Mouse (Mus musculus): ENCODE measurements around the gene Rps7.

Gene Rps7

DNA sequence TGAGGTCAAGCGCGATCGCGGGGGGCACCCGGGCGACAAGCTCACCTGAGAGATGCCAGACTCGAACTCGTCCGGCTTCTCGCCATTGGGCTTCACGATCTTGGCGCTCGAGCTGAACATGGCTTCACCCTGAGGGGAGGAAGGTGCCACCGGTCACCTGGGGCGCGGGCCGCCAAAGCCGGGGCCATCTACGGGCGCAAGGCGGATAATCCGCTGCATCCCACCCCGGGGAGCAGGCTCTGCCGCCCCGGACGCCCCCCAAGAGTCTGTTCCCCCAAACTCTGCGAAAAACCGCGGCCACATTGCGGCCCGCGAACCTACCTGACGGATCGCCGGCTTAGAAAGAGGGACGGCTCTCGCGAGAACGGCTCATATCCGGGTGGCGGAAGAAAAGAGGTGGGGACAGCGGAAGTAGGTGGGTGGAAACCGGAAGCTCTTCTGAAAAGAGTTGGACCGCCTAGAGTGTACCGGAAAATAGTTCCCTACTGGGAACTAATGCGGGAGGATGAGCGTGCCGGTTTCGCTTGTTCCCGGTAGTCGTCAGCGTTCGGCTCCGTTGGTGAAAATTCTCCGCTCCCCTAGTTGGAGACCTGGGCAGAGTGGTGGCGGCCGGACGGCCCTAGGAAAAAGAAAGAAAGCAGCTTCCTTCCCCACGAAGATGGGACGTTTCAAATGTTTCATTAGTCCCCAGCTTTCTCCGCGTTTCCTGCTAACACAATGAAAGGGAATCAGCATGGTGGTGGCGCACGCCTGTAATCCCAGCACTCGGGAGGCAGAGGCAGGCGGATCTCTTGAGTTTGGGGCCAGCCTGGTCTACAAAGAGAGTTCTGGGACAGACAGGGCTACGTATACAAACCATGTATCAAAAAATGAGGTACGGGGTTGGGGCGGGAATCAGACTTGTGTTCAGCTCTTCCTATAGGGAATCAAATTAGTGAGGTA is at the start of gene Rps7:
Gene Rps7, minus strand, starts transcription at position 419 of the 942 bp plus-strand sequence.
- peak; percentile 91 to 94 for DNase-seq (ENCODE audit: low spot score in 2 of 2)

DNA sequence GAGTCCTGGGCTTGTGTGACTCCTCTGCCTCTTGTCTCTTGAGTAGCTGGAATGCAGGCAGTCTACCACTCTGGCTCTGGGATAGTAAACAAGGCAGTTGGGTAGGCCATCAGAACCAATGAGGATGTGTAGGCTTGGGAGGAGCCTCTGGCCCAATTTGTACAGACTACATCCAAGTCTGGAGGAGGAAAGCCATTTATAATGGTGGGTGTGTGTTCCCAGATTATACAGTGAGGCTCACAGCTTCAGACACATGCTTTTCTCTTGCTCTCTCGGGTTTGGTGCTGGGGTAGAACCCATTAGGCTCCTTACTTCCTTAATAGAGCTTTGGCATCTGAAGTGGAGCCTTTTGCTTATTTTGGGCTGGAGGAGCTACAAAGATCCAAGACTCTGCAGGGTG is 48.9 kb upstream of the Rps7 start:
- no peak for DNase-seq (ENCODE audit: low spot score in 2 of 2)

GRCm38 (mm10) chr12:28675925-28676209 is 40.1 kb upstream of the Rps7 start:
- DNase-seq (ENCODE audit: low spot score in 2 of 2) = no peak

DNA sequence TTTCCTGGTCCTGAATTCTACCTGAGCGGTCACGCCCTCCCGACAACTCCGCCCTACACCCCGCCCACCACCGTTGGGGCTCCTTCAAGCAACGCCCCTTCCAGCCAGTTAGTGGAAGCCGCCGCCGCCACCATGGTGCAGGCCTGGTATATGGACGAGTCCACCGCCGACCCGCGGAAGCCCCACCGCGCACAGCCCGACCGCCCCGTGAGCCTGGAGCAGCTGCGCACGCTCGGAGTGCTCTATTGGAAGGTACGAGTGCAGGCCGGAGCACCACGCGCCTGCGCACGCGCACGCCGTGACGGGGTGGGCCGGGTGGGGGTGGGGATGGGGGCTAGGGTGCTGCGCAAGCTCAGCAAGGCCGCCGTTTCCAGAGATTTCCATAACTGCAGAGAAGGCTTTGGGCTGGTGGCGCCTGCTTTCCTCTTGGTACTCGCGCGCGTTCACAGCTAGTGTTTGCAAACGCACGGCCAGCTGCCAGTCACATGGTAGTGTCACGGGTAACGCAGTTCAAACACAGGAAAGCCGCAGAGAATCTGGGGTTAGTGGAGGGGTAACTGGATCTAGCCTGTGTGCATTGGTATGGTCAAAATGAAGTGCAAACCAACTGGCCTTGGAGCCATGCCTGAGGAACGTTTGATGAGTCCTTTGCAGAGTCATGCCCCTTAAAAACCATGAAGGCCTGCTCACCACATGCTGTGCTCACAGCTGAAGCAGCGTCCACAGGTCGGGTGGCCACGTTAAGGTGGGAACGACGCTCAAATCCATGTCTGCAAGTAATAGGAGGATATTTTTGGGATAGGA is 39.6 kb upstream of the Rps7 start, which contains the start of gene Adi1:
Gene Adi1, plus strand, starts transcription at position 111 of the 804 bp plus-strand sequence.
- DNase-seq (ENCODE audit: low spot score in 2 of 2) = peak; percentile 73 to 88

DNA sequence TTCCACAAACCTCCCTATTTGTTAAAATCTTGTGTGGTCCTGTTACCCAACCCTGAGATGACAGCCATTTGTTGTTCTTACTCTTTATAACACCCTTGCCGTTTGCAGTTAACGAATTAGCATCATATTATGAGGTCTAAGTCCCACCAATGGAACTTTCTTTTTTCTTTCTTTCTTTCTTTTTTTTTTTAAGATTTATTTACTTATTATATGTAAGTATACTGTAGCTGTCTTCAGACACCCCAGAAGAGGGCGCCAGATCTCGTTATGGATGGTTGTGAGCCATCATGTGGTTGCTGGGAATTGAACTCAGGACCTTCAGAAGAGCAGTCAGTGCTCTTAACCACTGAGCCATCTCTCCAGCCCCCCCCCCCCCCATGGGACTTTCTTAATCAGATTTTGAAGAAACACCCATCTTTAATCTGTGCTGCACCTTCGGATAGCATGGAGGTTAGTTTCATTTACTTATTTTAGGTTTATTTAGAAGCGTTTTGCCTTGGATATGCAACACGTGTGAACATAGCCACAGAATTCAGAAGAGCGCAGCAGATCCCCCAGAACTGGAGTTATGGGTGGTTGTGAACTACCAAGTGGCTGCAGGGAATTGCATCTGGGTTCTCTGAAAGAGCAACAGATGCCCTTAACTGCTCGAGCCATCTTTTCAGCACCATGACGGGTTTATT is 38.4 kb upstream of the Rps7 start:
- no peak for DNase-seq (ENCODE audit: low spot score in 2 of 2)

DNA sequence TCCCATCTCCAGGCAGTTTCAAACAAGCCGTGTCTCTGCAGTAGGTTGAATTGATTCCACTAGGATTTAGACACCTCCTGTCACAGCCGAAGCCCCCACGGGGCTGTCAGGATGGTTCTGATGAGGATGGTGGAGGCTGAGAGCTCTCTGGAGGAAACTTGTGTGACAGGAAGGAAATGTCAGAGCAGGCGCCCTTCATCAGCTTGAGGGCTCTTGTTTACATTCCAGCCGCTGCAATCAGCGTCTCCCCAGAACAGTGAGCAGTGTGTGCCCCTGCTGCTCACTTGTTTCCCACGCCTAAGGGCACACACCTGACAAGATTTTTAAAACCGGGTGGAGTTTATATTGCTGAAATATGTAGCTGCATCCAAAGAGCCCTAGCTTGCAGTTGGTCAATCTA is 31.5 kb upstream of the Rps7 start:
- DNase-seq (ENCODE audit: low spot score in 2 of 2) = no peak

GRCm38 (mm10) chr12:28666734-28667133 is 31.0 kb upstream of the Rps7 start:
- DNase-seq (ENCODE audit: low spot score in 2 of 2) = no peak

GRCm38 (mm10) chr12:28662628-28663027 is 26.9 kb upstream of the Rps7 start:
- no peak for DNase-seq (ENCODE audit: low spot score in 2 of 2)

- peak; percentile 86 to 93 for DNase-seq (ENCODE audit: low spot score in 2 of 2)
Observed at GRCm38 (mm10) chr12:28649141-28650110, 13.7 kb upstream of the Rps7 start, which contains the start of gene Rnaseh1. Rnaseh1 (plus strand) TSS chr12:28649602.

GRCm38 (mm10) chr12:28638778-28639177 is 3.0 kb upstream of the Rps7 start:
- DNase-seq (ENCODE audit: low spot score in 2 of 2) = no peak

DNA sequence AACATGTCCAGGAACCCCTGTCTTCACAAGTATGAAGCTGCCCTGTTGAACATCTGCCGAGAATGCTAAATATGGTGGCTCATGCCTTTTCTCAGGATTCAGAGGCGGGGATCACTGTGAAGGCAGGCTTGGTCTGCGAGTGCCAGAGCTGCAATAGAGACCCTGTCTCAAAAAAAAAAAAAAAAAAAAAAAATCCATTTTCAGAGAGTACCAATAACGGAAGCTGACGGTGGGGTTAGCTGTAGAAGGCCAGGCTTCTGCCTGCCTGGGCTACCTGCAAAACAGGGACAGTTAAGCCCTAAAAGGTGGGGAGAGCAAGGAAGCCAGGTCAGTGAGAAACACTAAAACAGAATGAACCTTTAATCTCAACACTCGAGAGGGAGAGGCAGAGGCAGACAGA is 790 bp upstream of the Rps7 start:
- DNase-seq (ENCODE audit: low spot score in 2 of 2) = no peak

DNA sequence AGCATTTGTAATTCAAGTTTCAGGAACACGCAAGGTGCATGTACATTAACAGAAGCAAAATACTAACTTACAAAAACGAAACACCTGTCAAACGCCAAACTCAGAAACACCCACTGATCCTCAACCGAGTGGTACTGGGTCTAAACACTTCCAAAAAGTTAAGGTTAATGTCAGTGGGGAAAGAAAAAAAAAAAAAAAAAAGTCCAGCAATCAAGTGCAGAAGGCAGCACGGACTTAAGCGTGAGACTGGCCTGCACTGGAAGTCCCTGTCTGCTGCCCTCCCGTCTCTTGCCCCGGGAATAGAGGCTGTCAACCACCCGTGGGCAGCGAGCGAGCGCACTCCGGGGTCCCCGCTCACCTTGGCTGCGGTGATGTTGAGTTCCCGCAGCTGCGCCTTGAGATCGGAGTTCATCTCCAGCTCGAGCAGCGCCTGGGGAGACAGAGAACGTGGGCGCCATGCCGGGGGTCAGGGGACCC is 657 bp downstream of the Rps7 start:
- no peak for DNase-seq (ENCODE audit: low spot score in 2 of 2)

GRCm38 (mm10) chr12:28628436-28628835 is 7.3 kb downstream of the Rps7 start:
- no peak for DNase-seq (ENCODE audit: low spot score in 2 of 2)

GRCm38 (mm10) chr12:28627092-28627491 is 8.7 kb downstream of the Rps7 start:
- DNase-seq (ENCODE audit: low spot score in 2 of 2) = no peak

- DNase-seq (ENCODE audit: low spot score in 2 of 2) = no peak
Observed at GRCm38 (mm10) chr12:28625407-28625806, 10.3 kb downstream of the Rps7 start.

- no peak for DNase-seq (ENCODE audit: low spot score in 2 of 2)
Observed at GRCm38 (mm10) chr12:28624251-28624650, 11.5 kb downstream of the Rps7 start.

DNA sequence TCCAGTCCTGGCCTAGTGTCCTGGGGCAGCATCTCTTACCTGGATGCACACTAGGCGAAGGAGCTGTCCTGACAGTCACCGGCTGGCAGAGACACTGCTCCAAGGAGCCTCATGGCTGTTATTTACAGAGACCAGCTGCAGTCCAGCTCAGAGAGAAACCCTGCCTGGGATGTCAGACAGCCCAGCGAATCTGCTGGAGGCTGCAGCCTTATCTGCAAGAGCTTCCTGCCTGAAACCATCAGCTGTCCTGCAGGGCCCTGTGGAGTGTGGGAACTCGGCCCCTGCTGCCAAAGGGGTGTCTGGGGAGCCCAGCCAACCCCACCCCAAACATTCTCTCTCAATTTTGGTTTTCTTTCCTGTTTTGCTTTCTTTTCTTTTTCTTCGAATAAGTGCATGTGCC is 12.6 kb downstream of the Rps7 start, which contains the start of gene Colec11:
Gene Colec11, minus strand, starts transcription at position 183 of the 400 bp plus-strand sequence.
- DNase-seq (ENCODE audit: low spot score in 2 of 2) = no peak

DNA sequence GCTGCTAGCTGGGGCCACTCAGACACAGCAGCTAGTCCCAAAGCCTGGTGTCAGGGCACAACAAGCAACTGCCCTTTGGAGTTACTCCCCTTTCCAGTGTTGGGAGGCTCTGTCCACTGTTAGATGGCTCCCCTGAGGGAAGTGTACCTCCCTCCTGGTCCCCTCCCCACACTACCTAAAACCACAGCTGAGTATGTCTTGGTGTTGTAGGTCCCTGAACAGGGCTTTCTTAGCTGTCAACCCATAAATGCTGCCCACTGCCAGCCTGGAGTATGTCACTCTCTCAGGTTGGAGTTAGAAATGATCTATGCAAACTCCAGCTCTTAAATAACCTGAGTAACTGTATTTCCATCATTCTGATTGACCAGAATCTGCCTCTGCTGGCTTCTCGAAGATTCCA is 13.1 kb downstream of the Rps7 start:
- no peak for DNase-seq (ENCODE audit: low spot score in 2 of 2)

DNA sequence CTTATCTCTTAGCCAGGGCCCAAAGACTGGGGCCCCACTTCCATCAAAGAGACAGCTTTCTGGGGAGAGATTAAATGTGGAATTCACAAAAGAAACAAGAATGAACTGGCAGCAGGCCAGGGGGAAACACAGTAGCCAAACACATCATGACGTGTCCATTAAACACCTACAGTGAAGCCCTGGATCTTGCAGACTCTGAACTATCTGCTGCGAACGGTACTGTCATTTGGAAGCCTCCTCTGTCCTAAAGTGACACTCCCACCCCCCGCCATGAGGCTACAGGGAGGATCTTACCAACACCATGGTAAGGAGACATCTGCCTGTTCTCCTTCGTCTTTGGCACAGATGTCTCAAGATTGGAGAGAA is 13.6 kb downstream of the Rps7 start:
- DNase-seq (ENCODE audit: low spot score in 2 of 2) = no peak

- DNase-seq (ENCODE audit: low spot score in 2 of 2) = no peak
Observed at GRCm38 (mm10) chr12:28621451-28622166, 14.1 kb downstream of the Rps7 start.
